In genomic region chr6:34544207-34544602, GRCm38 (mm10) we compare ENCODE assay signal across 16 mouse cellular contexts. TPM values are rescaled to one million over a fixed set of nuclear protein-coding genes. Genes with fewer than 3 reads are reported as not detected.
A peak's percentile ranks its signal among the peaks of the same experiment; 100 is the strongest.
DNase-seq lines count a peak whose midpoint lies in the region; ATAC-seq and TF ChIP-seq lines count a peak whose summit lies in the region.
"Had no signal": no experiment of that assay in that cellular context is flagged by ENCODE, and none has a peak within 500 bp of the region (broad histone marks: within the 10 kb centered on the region; RNA-seq: fewer than 3 reads in every experiment).

No protein-coding gene starts in this region.

- H3K9ac ChIP-seq in neural tube, embryonic 12.5 days = no peak overlapping the region
- H3K9ac ChIP-seq in intestine, embryonic 15.5 days = no peak overlapping the region
- no peak overlapping the region for H3K9ac ChIP-seq in neural tube, embryonic 15.5 days (replicated peaks)
- H3K9ac ChIP-seq: hindbrain, embryonic 13.5 days had no signal

- ATAC-seq in neural tube, embryonic 12.5 days (ENCODE audit: low FRiP score, low read depth) = no peak
- no peak for ATAC-seq in intestine, embryonic 15.5 days
- ATAC-seq in neural tube, embryonic 15.5 days (ENCODE audit: low FRiP score) = no peak

- no peak for DNase-seq in kidney, adult 2 months
- DNase-seq in kidney, postnatal 36 days = no peak
- DNase-seq in neural tube, embryonic 10.5 days (ENCODE audit: extremely low spot score, low spot score) = no peak
- no peak for DNase-seq in gastrocnemius, adult 8-10 months (ENCODE audit: low spot score in 2 of 2)
- no peak for DNase-seq in left cerebral cortex, adult 9 months (ENCODE audit: low spot score in 2 of 2)
- DNase-seq: cerebellum, adult 8-10 months; gastrocnemius, adult 2 months; heart, adult 2 months; lung, adult 18-20 months; right cerebral cortex, adult 18-20 months; thymus, postnatal 25 days had no signal

- 76% methylated on average over 10 of the region's 10 CpGs for WGBS in kidney, adult 2 months
- WGBS in neural tube, embryonic 12.5 days = 81% methylated on average over 10 of the region's 10 CpGs
- 51% methylated on average over 10 of the region's 10 CpGs for WGBS in intestine, embryonic 15.5 days
- 64% methylated on average over 10 of the region's 10 CpGs for WGBS in neural tube, embryonic 15.5 days

- TF ChIP-seq CTCF in kidney, adult 2 months (conservative IDR thresholded peaks at IDR 0.05; ENCODE audit: insufficient read depth, insufficient read length, low read depth, low read length) = no peak

- no peaks in the 10 kb centered on the region for H3K9me3 ChIP-seq in neural tube, embryonic 12.5 days
- no peaks in the 10 kb centered on the region for H3K9me3 ChIP-seq in intestine, embryonic 15.5 days
- H3K9me3 ChIP-seq in neural tube, embryonic 15.5 days (replicated peaks) = no peaks in the 10 kb centered on the region
- H3K9me3 ChIP-seq: hindbrain, embryonic 13.5 days had no signal

- no peaks in the 10 kb centered on the region for H3K27me3 ChIP-seq in kidney, adult 2 months (replicated peaks; ENCODE audit: control insufficient read depth, insufficient read depth, low read length)
- no peaks in the 10 kb centered on the region for H3K27me3 ChIP-seq in neural tube, embryonic 12.5 days (replicated peaks)
- H3K27me3 ChIP-seq in intestine, embryonic 15.5 days (replicated peaks) = no peaks in the 10 kb centered on the region
- no peaks in the 10 kb centered on the region for H3K27me3 ChIP-seq in neural tube, embryonic 15.5 days (replicated peaks)
- H3K27me3 ChIP-seq: hindbrain, embryonic 13.5 days had no signal

- peak overlapping the region; percentile 18; the same call in 1 of the 2 replicates for H3K4me2 ChIP-seq in neural tube, embryonic 12.5 days (replicated peaks)
- H3K4me2 ChIP-seq in intestine, embryonic 15.5 days (replicated peaks) = peak overlapping the region; percentile 51
- H3K4me2 ChIP-seq in neural tube, embryonic 15.5 days = 0 out of 2 replicates have a peak overlapping the region, but pooled peaks have one; percentile 28

- H3K4me1 ChIP-seq in kidney, adult 2 months (ENCODE audit: control insufficient read depth, insufficient read depth, low read length) = no peaks in the 10 kb centered on the region
- peaks cover 17% of the 10 kb centered on the region; the same call in 1 of the 2 replicates for H3K4me1 ChIP-seq in neural tube, embryonic 12.5 days
- H3K4me1 ChIP-seq in intestine, embryonic 15.5 days (replicated peaks) = peaks cover 22% of the 10 kb centered on the region
- peaks cover 25% of the 10 kb centered on the region for H3K4me1 ChIP-seq in neural tube, embryonic 15.5 days

- no peak overlapping the region for H3K4me3 ChIP-seq in kidney, adult 2 months (ENCODE audit: insufficient read depth, low read depth, low read length)
- no peak overlapping the region for H3K4me3 ChIP-seq in neural tube, embryonic 12.5 days
- H3K4me3 ChIP-seq in intestine, embryonic 15.5 days (replicated peaks) = no peak overlapping the region
- no peak overlapping the region for H3K4me3 ChIP-seq in neural tube, embryonic 15.5 days (replicated peaks)
- H3K4me3 ChIP-seq: erythroblast, embryonic 14.5 days; heart, adult 2 months; hindbrain, embryonic 13.5 days had no signal

- H3K36me3 ChIP-seq in kidney, adult 2 months (ENCODE audit: control insufficient read depth, insufficient read depth, low read length) = no peaks in the 10 kb centered on the region
- H3K36me3 ChIP-seq in neural tube, embryonic 12.5 days = no peaks in the 10 kb centered on the region
- no peaks in the 10 kb centered on the region for H3K36me3 ChIP-seq in intestine, embryonic 15.5 days
- no peaks in the 10 kb centered on the region for H3K36me3 ChIP-seq in neural tube, embryonic 15.5 days
- H3K36me3 ChIP-seq: hindbrain, embryonic 13.5 days had no signal

- no peak for TF ChIP-seq POLR2A in kidney, adult 2 months (IDR thresholded peaks at IDR 0.05; ENCODE audit: low read depth, low read length)

- H3K27ac ChIP-seq in kidney, adult 2 months (ENCODE audit: insufficient read depth, low read depth, low read length) = 0 out of 2 replicates have a peak overlapping the region, but pooled peaks have one; percentile 20
- H3K27ac ChIP-seq in neural tube, embryonic 12.5 days = no peak overlapping the region
- H3K27ac ChIP-seq in intestine, embryonic 15.5 days = 0 out of 2 replicates have a peak overlapping the region, but pooled peaks have one; percentile 66
- H3K27ac ChIP-seq in neural tube, embryonic 15.5 days (replicated peaks) = no peak overlapping the region
- H3K27ac ChIP-seq: heart, adult 2 months; hindbrain, embryonic 13.5 days had no signal

RNA-seq across cellular contexts. Expression of gene Cald1, which starts 54.1 kb away (rescaled TPM):
- polyA plus RNA-seq in kidney, adult 2 months (2012; rRNA removed) = 17.7 and 24.7 TPM in 2 replicates
- 90.0 and 112 TPM in 2 replicates for polyA plus RNA-seq in neural tube, embryonic 12.5 days (2016; fragmentation: Nextera tagmentation; extraction: Ambion mirVana)
- polyA plus RNA-seq in intestine, embryonic 15.5 days (2015; fragmentation: Nextera tagmentation; extraction: Ambion mirVana) = 338 and 366 TPM in 2 replicates
- 59.2 and 102 TPM in 2 replicates for polyA plus RNA-seq in neural tube, embryonic 15.5 days (2015; fragmentation: Nextera tagmentation; extraction: Ambion mirVana)
- 10 to 100 TPM; 11.5 to 27.6 (median 19.1) TPM for total RNA-seq in gastrocnemius, adult 8-10 months (2022)

Comparison
In these comparisons a context has a peak if more than half of its experiments do, and no peak if none do; other contexts are left out.
1. H3K27ac ChIP-seq: peak in kidney, adult 2 months (single experiment) and intestine, embryonic 15.5 days (single experiment); none in neural tube, embryonic 12.5 days (single experiment) and neural tube, embryonic 15.5 days (single experiment).
2. Peak in every context shown above with its lines, with median percentiles within 50 percentile points of each other: H3K4me2 ChIP-seq.